Mouse (Mus musculus) lung, adult 18-20 months (tissue): ENCODE data around the gene Rpp21.

Experiments used
- DNase-seq, 2 experiments: peaks; one replicate each; pipeline ENCODE4 v3.0.0; 2022; ENCODE audit warnings: mixed read lengths in 2 of 2

Gene Rpp21

DNA sequence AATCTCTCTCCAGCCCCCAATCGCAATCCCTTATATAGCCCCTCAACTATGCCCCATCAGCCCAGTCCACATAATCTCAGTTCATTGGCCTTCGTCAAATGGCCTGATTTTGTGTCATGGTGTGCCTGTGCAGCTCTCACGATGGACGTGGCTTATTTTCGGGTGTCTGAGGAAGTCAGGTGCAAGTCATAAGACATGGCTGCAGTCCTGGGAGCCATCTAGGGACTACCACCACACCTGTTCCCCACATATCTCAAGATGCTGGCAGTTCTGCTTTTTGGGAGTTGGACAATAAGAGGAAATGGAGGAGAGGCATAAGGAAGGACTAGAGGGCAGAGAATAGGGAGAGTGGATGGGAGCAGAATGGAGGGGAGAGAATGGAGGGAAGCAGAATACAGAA is 24.3 kb downstream of the Rpp21 start:
- DNase-seq = no peak

GRCm38 (mm10) chr17:36231318-36231717 is 26.6 kb downstream of the Rpp21 start:
- DNase-seq = peak; percentile 67 to 71

GRCm38 (mm10) chr17:36229046-36229445 is 28.8 kb downstream of the Rpp21 start:
- no peak for DNase-seq

DNA sequence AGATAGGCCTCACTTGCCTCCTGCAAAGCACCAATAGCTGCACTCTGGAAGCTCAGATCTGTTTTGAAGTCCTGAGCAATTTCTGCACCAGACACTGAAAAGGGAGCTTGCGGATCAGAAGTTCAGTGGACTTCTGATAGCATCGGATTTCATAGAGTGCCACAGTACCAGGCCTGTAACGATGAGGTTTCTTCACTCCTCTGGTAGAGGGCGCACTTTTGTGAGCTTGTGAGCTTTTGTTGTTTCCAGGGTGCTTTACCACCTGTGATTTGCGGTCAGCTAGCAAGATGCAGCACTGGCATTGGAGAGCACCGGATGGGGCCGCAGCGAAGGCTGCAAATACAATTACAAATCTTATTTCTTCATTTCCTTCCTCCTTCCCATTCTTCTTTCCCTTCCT is 30.9 kb downstream of the Rpp21 start:
- peak; percentile 28 to 35 for DNase-seq

- DNase-seq = no peak
These were observed 32.5 kb downstream of the Rpp21 start for GRCm38 (mm10) chr17:36225231-36225824.

- no peak for DNase-seq
These were observed 33.4 kb downstream of the Rpp21 start for GRCm38 (mm10) chr17:36224451-36224850.

- DNase-seq = no peak
These were observed 39.2 kb downstream of the Rpp21 start for GRCm38 (mm10) chr17:36218594-36219155.

GRCm38 (mm10) chr17:36215586-36215985 is 42.3 kb downstream of the Rpp21 start:
- no peak for DNase-seq

DNA sequence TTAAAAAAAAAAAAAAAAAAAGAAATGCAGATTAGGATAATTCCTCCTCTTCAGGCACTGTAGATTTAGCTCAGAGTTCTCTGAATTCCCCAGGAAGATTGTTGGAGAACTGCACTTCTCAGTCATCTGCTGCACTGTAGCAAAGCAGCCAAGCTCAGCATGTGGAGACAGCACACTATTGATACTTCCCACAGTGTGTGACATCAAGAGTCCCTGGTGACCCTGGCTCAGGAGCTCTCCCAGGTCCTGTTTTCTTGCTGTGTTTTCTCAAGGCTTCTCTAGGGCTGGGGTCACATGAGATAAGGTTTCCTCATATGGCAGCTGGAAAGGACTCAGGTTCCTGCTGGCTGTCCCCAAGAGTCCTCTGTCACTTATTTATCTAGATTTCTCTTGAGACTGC is 51.0 kb downstream of the Rpp21 start:
- no peak for DNase-seq

GRCm38 (mm10) chr17:36205862-36206261 is 52.0 kb downstream of the Rpp21 start:
- no peak for DNase-seq
